Mouse (Mus musculus) olfactory bulb, adult 2 months (tissue): Measurements from ENCODE around the gene Hps6. TPM values are rescaled to one million over a fixed set of nuclear protein-coding genes. Genes with fewer than 3 reads are reported as not detected.

Source experiments
- H3K27ac ChIP-seq: fragments of 200-500 bp; 2 replicates; pipeline ENCODE4 v1.5.1; 2012; ENCODE audit warnings: low read depth, low read length; ENCODE audit not compliant: insufficient read depth
- H3K4me1 ChIP-seq: fragments of 200-500 bp; 2 replicates; pipeline ENCODE4 v1.6.1; 2012; ENCODE audit warnings: low read length; ENCODE audit not compliant: control insufficient read depth, insufficient read depth
- H3K4me3 ChIP-seq: fragments of 200-500 bp; 2 replicates; pipeline ENCODE4 v1.5.1; 2012; ENCODE audit warnings: mild to moderate bottlenecking, low read depth, low read length, moderate library complexity; ENCODE audit not compliant: insufficient read depth
- CTCF ChIP-seq: fragments of 200-500 bp; IDR thresholded peaks from 2 replicates; pipeline ENCODE4 v1.5.1; 2012; ENCODE audit warnings: low read depth, mild to moderate bottlenecking, low read length, moderate library complexity; ENCODE audit not compliant: insufficient read depth
- POLR2A ChIP-seq: fragments of 200-500 bp; IDR thresholded peaks from 2 replicates; pipeline ENCODE4 v1.6.1; 2012; ENCODE audit warnings: mild to moderate bottlenecking, low read depth, low read length, moderate library complexity; ENCODE audit not compliant: insufficient read depth
- WGBS: fragments of 180-500 bp; shearing (Covaris S2); methylation state at CpG from one replicate; pipeline ENCODE4 v1.1.7; 2018; 5-methylcytosine and 5-hydroxymethylcytosine counted together
- polyA plus RNA-seq: library from polyadenylated mRNA; stranded (reverse); fragments of >200 nt; gene quantifications from 2 replicates; pipeline ENCODE4 v1.2.4, GENCODE M21; 2012; ENCODE audit warnings: low replicate concordance; ENCODE audit not compliant: missing spikeins, insufficient read depth, insufficient read length

Gene Hps6
- polyA plus RNA-seq, 1 experiment, result not detected

GRCm38 (mm10) chr19:46041933-46042475 is 38.7 kb downstream of the Hps6 start:
- Histone ChIP-seq H3K4me1 (peaks cover 58% of the 10 kb centered on the region), H3K4me3 (peak overlapping the region; percentile 46), H3K27ac (peak overlapping the region; percentile 87)
- 0 out of 2 replicates have a peak, but pooled peaks have one; percentile 8 for TF ChIP-seq POLR2A
- no peak for TF ChIP-seq CTCF
- 2% methylated on average over 11 of the region's 14 CpGs for WGBS

- TF ChIP-seq CTCF, result no peak
- TF ChIP-seq POLR2A, result peak; percentile 27; the same call in 1 of the 2 replicates
- Histone ChIP-seq H3K4me1 (peaks cover 53% of the 10 kb centered on the region), H3K4me3 (peak overlapping the region; percentile 46), H3K27ac (peak overlapping the region; percentile 87)
- WGBS, result 0% methylated on average over 6 of the region's 6 CpGs
These were observed 39.2 kb downstream of the Hps6 start for GRCm38 (mm10) chr19:46042476-46043011.

GRCm38 (mm10) chr19:46043380-46043779 is 40.1 kb downstream of the Hps6 start:
- peak overlapping the region; percentile 44 for H3K4me3 ChIP-seq
- 13% methylated on average over 7 of the region's 7 CpGs for WGBS
- H3K4me1 ChIP-seq, result peaks cover 46% of the 10 kb centered on the region
- TF ChIP-seq POLR2A, result no peak
- no peak for TF ChIP-seq CTCF
- peak overlapping the region; percentile 23; the same call in 1 of the 2 replicates for H3K27ac ChIP-seq

- Histone ChIP-seq H3K4me3 (peak within 1 kb of the TSS; percentile 98), H3K27ac (peak within 1 kb of the TSS; percentile 99), H3K4me1 (peaks cover 40% of the 10 kb centered on the region)
- TF ChIP-seq CTCF, result no peak
- WGBS, result 1% methylated on average over 34 of the region's 34 CpGs
These were observed 41.1 kb downstream of the Hps6 start, which contains the start of gene Pprc1 for GRCm38 (mm10) chr19:46044271-46044992. TSS of gene Pprc1 (plus strand) at chr19:46044886.

GRCm38 (mm10) chr19:46044993-46045695 is 41.8 kb downstream of the Hps6 start, which contains the start of gene Ldb1:
TSS of gene Ldb1 (minus strand) at chr19:46045214.
- peak within 1 kb of the TSS; percentile 99 for H3K27ac ChIP-seq
- H3K4me3 ChIP-seq, result peak within 1 kb of the TSS; percentile 98
- 1% methylated on average over 82 of the region's 84 CpGs for WGBS
- TF ChIP-seq CTCF (no peak), POLR2A (peak; percentile 78)
- peaks cover 35% of the 10 kb centered on the region for H3K4me1 ChIP-seq

GRCm38 (mm10) chr19:46045696-46046311 is 42.5 kb downstream of the Hps6 start:
- Histone ChIP-seq H3K27ac (peak overlapping the region; percentile 99), H3K4me1 (peaks cover 35% of the 10 kb centered on the region), H3K4me3 (peak overlapping the region; percentile 98)
- 0% methylated on average over 7 of the region's 7 CpGs for WGBS
- no peak for TF ChIP-seq CTCF
- TF ChIP-seq POLR2A, result no peak; the same call in 1 of the 2 replicates

GRCm38 (mm10) chr19:46046621-46047025 is 43.3 kb downstream of the Hps6 start:
- peak overlapping the region; percentile 71 for H3K27ac ChIP-seq

GRCm38 (mm10) chr19:46047426-46047825 is 44.1 kb downstream of the Hps6 start:
- 86% methylated on average over 2 of the region's 2 CpGs for WGBS
- no peak for TF ChIP-seq POLR2A
- no peak for TF ChIP-seq CTCF
- H3K27ac ChIP-seq, result no peak overlapping the region
- H3K4me3 ChIP-seq, result no peak overlapping the region
- peaks cover 20% of the 10 kb centered on the region for H3K4me1 ChIP-seq

More at GRCm38 (mm10) chr19:46046621-46047025, 43.3 kb downstream of the Hps6 start:
- H3K4me1 ChIP-seq, result peaks cover 28% of the 10 kb centered on the region
- no peak for TF ChIP-seq CTCF
- TF ChIP-seq POLR2A, result no peak
- WGBS, result 9% methylated on average over 10 of the region's 10 CpGs
- no peak overlapping the region for H3K4me3 ChIP-seq

GRCm38 (mm10) chr19:46049129-46049528 is 45.8 kb downstream of the Hps6 start:
- Histone ChIP-seq H3K4me3 (no peak overlapping the region), H3K27ac (no peak overlapping the region), H3K4me1 (peaks cover 9% of the 10 kb centered on the region)
- TF ChIP-seq CTCF (no peak), POLR2A (no peak)
- WGBS, result 66% methylated on average over 4 of the region's 4 CpGs
